Mouse (Mus musculus) testis, adult 10 weeks (tissue): ENCODE measurements around the gene Prcd. TPM values are rescaled to one million over a fixed set of nuclear protein-coding genes. Genes with fewer than 3 reads are reported as not detected.

Source experiments
- polyA plus RNA-seq: library from polyadenylated mRNA; stranded (reverse); fragments of 350-450 nt; fragmentation: Illumina TruSeq; extraction: RNeasy Lipid Tissue Mini Kit (QIAGEN cat#74804); gene quantifications from one replicate; pipeline ENCODE4 v1.2.3, GENCODE M21; 2014; ENCODE audit warnings: low read depth, low replicate concordance

Prcd gene
- 1.3 TPM for polyA plus RNA-seq

DNA sequence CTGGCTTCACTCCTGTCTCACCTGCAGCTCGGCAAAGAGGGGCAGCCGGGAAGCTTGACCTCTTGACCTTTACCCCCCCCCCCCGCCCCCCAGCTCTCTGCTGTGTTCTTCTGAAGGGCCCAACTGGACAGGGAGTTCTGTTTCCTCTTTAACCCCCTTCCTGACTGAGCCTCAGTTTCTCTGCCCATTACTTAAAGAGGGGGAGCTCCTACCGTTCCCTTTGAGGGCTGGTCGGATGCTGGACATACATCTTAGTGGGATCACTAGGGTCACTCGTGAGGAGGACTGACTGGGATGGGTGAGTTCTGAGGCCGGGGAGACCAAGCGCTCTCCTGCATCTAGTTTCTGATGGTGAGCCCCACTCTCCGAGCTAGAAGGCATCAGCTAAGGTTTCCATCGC, at the start of gene Prcd:
Gene Prcd, plus strand, starts transcription at position 301 of the 400 bp plus-strand sequence.

DNA sequence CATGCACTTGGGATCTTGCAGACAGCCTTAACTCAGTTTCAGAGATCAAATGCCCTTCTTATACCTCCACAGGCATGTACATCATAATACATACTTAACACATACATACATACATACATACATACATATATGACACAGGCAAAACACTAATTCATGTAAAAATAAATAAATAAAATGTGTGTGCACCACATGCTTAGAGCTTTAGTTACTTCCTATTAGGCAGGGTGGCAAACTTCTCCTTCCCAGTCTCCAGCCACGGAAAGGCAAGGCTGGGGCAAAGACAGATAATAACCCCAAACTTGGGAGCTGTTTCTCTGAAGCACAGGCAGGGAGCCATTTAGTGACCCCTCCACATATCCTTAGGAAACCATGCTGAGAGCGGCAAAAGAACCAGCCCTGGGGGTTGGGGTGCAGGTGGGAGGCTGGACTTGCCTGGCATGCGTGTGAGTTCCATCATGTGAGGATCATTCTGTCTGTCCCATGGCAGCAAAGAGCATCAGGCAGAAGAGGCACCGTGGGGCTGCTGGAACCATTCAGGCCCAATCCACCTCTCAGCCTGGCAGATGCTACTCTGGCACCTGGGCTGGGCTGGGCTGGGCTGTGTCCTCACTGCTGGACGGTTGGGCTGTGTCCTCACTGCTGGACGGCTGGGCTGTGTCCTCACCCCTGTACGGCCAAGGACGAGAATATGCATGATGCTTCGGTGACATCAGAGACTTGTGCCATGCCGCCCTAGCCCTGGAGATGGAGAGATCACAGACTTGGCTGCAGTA, 26.8 kb upstream of the Prcd start, which contains the start of gene Rhbdf2:
Gene Rhbdf2, minus strand, starts transcription at position 721 of the 773 bp plus-strand sequence.

DNA sequence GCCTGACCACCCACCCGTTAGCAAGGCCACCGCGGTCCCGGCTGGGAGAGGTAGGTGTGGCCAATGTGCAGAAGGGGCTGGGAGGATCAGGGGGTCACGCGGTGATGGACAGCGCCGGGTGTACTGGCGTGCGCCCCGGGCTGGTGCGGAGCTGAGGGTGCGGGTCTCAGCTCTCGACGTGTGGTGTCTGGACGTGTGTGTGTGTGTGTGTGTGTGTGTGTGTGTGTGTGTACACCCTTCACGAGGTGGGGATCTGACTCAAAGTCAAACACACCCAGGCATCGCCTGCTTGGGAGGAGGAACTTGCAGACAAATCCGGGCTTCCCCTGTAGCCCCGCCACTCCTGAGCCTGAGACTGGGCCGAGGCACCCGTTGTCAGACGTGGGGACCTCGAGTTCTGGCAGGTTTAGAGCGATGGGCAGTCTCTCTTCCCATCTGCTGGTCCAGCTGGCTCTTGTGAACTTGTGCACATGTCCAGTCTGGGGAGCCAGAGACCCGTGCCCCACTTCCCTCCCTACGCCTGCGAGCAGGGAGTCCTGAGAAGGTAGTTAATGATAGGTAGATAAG, 1.0 kb downstream of the Prcd start, which contains the start of gene Cygb:
Gene Cygb, minus strand, starts transcription at position 59 of the 567 bp plus-strand sequence.

Other genes starting within 250 kb of the Prcd start
- 1.3 TPM for gene Rnf157, start 240.5 kb upstream of the Prcd start, polyA plus RNA-seq
- 2.8 TPM for gene Ubald2, start 219.4 kb upstream of the Prcd start, polyA plus RNA-seq
- 61.0 TPM for gene Qrich2, start 187.3 kb upstream of the Prcd start, polyA plus RNA-seq
- 21.1 TPM for gene Prpsap1, start 159.3 kb upstream of the Prcd start, polyA plus RNA-seq
- 0.15 TPM for gene Sphk1, start 122.6 kb upstream of the Prcd start, polyA plus RNA-seq
- 6.1 TPM for gene Ube2o, start 72.1 kb upstream of the Prcd start, polyA plus RNA-seq
- gene Aanat, start 67.1 kb upstream of the Prcd start, polyA plus RNA-seq, result not detected
- gene Rhbdf2, start 26.5 kb upstream of the Prcd start, polyA plus RNA-seq, result not detected
- 0.22 TPM for gene Cygb, start 779 bp downstream of the Prcd start, polyA plus RNA-seq
- gene St6galnac1, start 122.0 kb downstream of the Prcd start, polyA plus RNA-seq, result not detected
- gene Mxra7, start 174.5 kb downstream of the Prcd start, polyA plus RNA-seq, result 6.0 TPM
- 40.9 TPM for gene Mettl23, start 189.7 kb downstream of the Prcd start, polyA plus RNA-seq
- 42.2 TPM for gene Jmjd6, start 189.9 kb downstream of the Prcd start, polyA plus RNA-seq
- gene Mfsd11, start 198.9 kb downstream of the Prcd start, polyA plus RNA-seq, result 80.0 TPM
- 305 TPM for gene Srsf2, start 199.6 kb downstream of the Prcd start, polyA plus RNA-seq